Mouse (Mus musculus): ENCODE results near the gene Rab3il1. TPM values are rescaled to one million over a fixed set of nuclear protein-coding genes. Genes with fewer than 3 reads are reported as not detected.
A peak's percentile ranks its signal among the peaks of the same experiment; 100 is the strongest.
"Not testable (repeated sequence)": the region's sequence is repeated elsewhere in the genome, so short reads cannot be mapped to it uniquely, and the experiment has no call there.

Gene Rab3il1
- 10 to 100 TPM in 1 of 2 experiments, 1 to 10 TPM in 1; 8.9 to 10.4 TPM for total RNA-seq (2021)

- no peak for DNase-seq
These were observed at the start of gene Rab3il1, which contains the start of gene Best1 for GRCm38 (mm10) chr19:10001206-10001969. Rab3il1 (plus strand) TSS chr19:10001669. Best1 (minus strand) TSS chr19:10001633.

GRCm38 (mm10) chr19:9952390-9952789 lies 49.1 kb upstream of the Rab3il1 start:
- no peak for DNase-seq

GRCm38 (mm10) chr19:9952912-9953311 lies 48.6 kb upstream of the Rab3il1 start:
- no peak for DNase-seq

- peak; percentile 74 to 83 for DNase-seq
These were observed 47.2 kb upstream of the Rab3il1 start for GRCm38 (mm10) chr19:9954055-9954810.

- DNase-seq: no peak
These were observed 46.7 kb upstream of the Rab3il1 start for GRCm38 (mm10) chr19:9954811-9955202.

GRCm38 (mm10) chr19:9955438-9955837 lies 46.0 kb upstream of the Rab3il1 start:
- DNase-seq: no peak

- DNase-seq: no peak
These were observed 44.7 kb upstream of the Rab3il1 start for GRCm38 (mm10) chr19:9956624-9957388.

GRCm38 (mm10) chr19:9957965-9958364 lies 43.5 kb upstream of the Rab3il1 start:
- no peak for DNase-seq

GRCm38 (mm10) chr19:9960769-9961168 lies 40.7 kb upstream of the Rab3il1 start:
- DNase-seq: no peak

- DNase-seq: no peak
These were observed 37.1 kb upstream of the Rab3il1 start for GRCm38 (mm10) chr19:9964205-9964916.

GRCm38 (mm10) chr19:9966096-9966867 lies 35.2 kb upstream of the Rab3il1 start:
- no peak for DNase-seq

GRCm38 (mm10) chr19:9968081-9968787 lies 33.2 kb upstream of the Rab3il1 start:
- no peak for DNase-seq

GRCm38 (mm10) chr19:9974853-9975252 lies 26.6 kb upstream of the Rab3il1 start:
- not testable (repeated sequence) for DNase-seq

GRCm38 (mm10) chr19:9977085-9977484 lies 24.4 kb upstream of the Rab3il1 start:
- DNase-seq: no peak

GRCm38 (mm10) chr19:9978431-9978951 lies 23.0 kb upstream of the Rab3il1 start:
- peak; percentile 73 to 77 for DNase-seq

- no peak for DNase-seq
These were observed 22.3 kb upstream of the Rab3il1 start for GRCm38 (mm10) chr19:9979156-9979555.

GRCm38 (mm10) chr19:9980258-9980657 lies 21.2 kb upstream of the Rab3il1 start, which contains the start of gene Fth1:
Fth1 (plus strand) TSS chr19:9980598.
- DNase-seq: no peak

GRCm38 (mm10) chr19:9981621-9982020 lies 19.8 kb upstream of the Rab3il1 start:
- DNase-seq: no peak

- peak; percentile 98 for DNase-seq
These were observed 19.2 kb upstream of the Rab3il1 start for GRCm38 (mm10) chr19:9982151-9982851.
